Mouse (Mus musculus): Measurements from ENCODE around the gene Ndufs6. TPM values are rescaled to one million over a fixed set of nuclear protein-coding genes. Genes with fewer than 3 reads are reported as not detected.

Gene Ndufs6
- polyA plus RNA-seq, 1 experiment from 2014 or later: 376 TPM

GRCm38 (mm10) chr13:73271336-73272242 lies 56.8 kb downstream of the Ndufs6 start:
- under 1% methylated on average over 53 of the region's 53 CpGs for WGBS
- no peak for ATAC-seq (ENCODE audit: borderline replicate concordance, extremely low read depth, low FRiP score, low TSS enrichment)
- no peaks in the 10 kb centered on the region for H3K36me3 ChIP-seq
- no peak overlapping the region for H3K9ac ChIP-seq
- peak overlapping the region; percentile 20 for H3K4me3 ChIP-seq
- peak overlapping the region; percentile 38 for H3K4me2 ChIP-seq
- H3K9me3 ChIP-seq: no peaks in the 10 kb centered on the region
- peaks cover 87% of the 10 kb centered on the region for H3K27me3 ChIP-seq
- H3K4me1 ChIP-seq: peaks cover 16% of the 10 kb centered on the region; the same call in 1 of the 2 replicates
- H3K27ac ChIP-seq: no peak overlapping the region

GRCm38 (mm10) chr13:73270451-73271081 lies 57.8 kb downstream of the Ndufs6 start:
- Histone ChIP-seq H3K9ac (no peak overlapping the region), H3K9me3 (no peaks in the 10 kb centered on the region), H3K4me1 (peaks cover 17% of the 10 kb centered on the region), H3K4me2 (peak overlapping the region; percentile 38; the same call in 1 of the 2 replicates), H3K27ac (no peak overlapping the region), H3K27me3 (peaks cover 95% of the 10 kb centered on the region), H3K4me3 (peak overlapping the region; percentile 4), H3K36me3 (no peaks in the 10 kb centered on the region)
- 6% methylated on average over 22 of the region's 22 CpGs for WGBS
- no peak for ATAC-seq (ENCODE audit: borderline replicate concordance, extremely low read depth, low FRiP score, low TSS enrichment)

DNA sequence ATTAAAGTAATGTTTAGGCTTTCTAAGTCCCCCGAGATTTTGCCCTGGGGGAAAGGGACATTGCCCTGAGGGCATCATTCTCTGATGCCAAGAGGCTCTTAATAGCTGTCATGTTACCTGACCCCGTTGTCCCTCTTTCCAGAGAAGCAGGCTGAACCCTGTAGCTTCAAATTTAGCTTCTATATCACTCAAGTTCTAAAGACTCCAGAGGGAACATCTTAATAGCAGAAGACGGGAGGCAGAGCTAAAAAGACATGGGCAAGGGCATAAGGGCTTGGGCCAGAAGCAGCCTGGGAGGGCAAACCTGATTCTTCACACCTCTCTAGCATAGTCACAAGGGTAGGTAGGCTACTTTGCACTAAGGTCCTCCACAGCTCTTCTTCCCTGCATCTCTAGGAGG lies 58.5 kb downstream of the Ndufs6 start:
- Histone ChIP-seq H3K9ac (no peak overlapping the region), H3K9me3 (no peaks in the 10 kb centered on the region), H3K4me3 (no peak overlapping the region), H3K27me3 (peaks cover 99% of the 10 kb centered on the region), H3K4me2 (no peak overlapping the region), H3K27ac (no peak overlapping the region), H3K36me3 (no peaks in the 10 kb centered on the region), H3K4me1 (peaks cover 22% of the 10 kb centered on the region)
- WGBS: 25% methylated on average over 3 of the region's 3 CpGs
- no peak for ATAC-seq (ENCODE audit: borderline replicate concordance, extremely low read depth, low FRiP score, low TSS enrichment)

Other genes with a start within 250 kb of the Ndufs6 start
- 0.15 and 0.65 TPM in 2 replicates for gene Irx4, start 68.1 kb downstream of the Ndufs6 start, polyA plus RNA-seq (2015; fragmentation: Nextera tagmentation; extraction: Ambion mirVana)
- gene Mrpl36, start within 50 bp of the Ndufs6 start, polyA plus RNA-seq (2015; fragmentation: Nextera tagmentation; extraction: Ambion mirVana): 130 and 131 TPM in 2 replicates
- 86.3 and 99.2 TPM in 2 replicates for gene Lpcat1, start 138.7 kb upstream of the Ndufs6 start, polyA plus RNA-seq (2015; fragmentation: Nextera tagmentation; extraction: Ambion mirVana)
- gene Slc6a3, start 208.2 kb upstream of the Ndufs6 start, polyA plus RNA-seq (2015; fragmentation: Nextera tagmentation; extraction: Ambion mirVana): 0.06 and 0.10 TPM in 2 replicates

All from lung, embryonic 15.5 days (tissue).